Mouse (Mus musculus): ENCODE measurements around the gene Gm49355.
A peak's percentile ranks its signal among the peaks of the same experiment; 100 is the strongest.

Gm49355 gene

DNA sequence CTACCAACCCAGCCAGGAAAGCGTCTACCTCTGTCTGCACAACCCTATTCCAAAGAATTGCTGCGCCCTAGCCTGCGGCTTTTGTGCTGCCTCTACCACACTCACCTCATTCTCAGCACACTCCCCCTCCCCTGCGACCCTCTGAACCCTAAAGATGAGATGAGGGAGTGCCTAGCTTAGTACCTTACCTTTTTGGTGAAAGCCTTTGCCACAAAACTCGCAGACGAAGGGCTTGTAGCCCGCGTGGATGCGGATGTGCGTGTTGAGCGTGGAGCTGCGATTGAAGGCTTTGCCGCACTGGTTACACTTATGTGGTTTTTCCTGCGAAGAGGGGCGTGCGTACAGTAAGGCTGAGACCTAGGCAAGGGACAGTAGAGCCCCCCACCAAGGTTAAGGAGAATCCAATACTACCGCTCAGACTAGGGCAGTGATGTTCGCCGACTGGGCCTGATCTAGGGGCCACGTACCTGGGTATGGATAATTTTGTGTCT is 59.7 kb downstream of the Gm49355 start:
- peak in 1 of 2 experiments; percentile 18 for DNase-seq

DNA sequence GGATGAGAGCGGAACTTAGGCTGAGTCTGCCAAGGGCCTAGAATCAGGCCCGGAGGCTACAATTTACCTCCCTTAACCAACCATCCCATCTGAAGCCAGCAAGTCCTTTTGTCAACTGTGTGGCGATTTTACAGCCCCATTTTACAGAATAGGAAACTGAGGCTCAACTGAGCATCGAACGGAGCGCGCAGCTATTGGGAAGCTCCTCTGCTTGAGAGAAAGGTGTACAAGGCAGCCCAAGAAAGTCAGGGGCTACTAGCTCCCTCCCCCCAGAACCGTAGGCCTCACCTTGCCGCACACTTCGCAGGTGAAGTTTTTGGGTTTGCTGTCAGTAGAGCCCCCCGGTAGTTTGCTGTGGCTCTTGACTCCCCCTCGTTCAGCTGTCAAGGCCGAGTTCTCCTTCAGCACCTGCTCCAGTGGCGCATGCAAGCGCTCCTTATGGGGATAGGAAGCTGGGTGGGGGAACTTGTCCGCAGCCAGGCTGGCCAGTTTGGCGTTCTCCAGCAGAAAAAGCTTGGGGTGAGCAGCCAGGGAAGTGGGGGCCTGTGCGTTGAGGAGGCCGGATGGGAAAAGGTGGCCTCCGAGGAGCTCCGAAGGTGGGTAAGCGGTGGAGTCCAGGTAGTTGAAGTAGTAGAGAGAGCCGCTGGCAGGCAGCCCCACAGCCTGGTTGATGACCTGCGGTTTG is 60.4 kb downstream of the Gm49355 start:
- DNase-seq = no peak

DNA sequence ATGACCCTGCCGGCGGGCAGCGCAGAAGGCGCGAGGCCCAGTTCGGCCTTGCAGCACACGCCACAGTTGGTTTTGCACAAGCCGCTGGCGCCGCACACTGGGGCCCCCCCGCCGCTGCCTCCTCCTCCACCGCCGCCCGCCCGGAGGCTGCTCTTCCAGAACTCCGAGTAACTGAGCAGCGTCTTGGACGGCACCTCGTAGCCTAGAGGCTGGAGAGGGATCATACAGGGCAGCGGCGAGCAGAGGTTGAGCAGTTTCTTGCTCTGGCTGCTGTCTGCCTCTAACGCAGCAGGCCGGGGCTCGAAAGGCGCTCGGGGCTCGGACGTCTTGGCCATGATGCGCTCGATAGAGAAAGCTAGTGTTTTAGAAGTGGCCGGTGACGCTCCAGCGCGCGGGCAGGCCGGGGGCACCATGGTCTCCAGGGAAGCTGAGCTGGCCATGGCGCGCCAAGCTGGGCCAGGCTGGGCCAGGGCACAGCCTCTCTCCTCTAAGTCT is 61.0 kb downstream of the Gm49355 start:
- peak; percentile 33 to 39 for DNase-seq

DNA sequence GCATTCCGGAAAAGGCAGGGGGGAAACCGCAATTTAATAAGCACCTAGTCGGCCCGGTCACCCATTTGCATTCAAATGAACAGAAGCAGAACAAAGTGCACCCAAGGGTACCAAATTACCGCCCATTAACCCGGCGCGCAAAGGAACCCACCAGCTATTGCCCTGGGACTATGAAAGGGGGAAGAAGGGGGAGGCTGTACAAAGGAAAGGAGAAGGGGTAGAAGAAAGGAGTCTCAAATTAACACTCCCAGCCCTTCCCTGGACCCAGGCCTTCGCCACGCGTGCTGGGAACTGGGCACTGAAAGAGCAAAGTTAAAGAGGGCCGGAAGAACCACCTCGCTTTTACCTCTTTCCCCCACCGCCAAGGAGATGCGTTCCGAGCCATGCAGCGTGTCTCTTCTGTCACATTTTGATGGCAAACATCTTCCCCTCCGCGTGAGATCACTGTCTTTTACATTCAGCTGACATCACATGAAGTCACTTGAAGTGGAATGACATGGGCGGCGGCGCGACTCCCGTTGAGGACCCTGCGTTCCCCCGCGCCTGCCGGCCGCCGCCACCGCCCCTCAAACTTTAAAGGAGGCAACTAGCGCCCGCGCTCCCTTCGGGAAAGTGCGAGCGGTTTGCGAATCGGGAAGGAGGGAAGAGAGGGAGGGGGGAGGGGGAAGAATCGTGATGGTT is 61.6 kb downstream of the Gm49355 start:
- peak in 1 of 2 experiments; percentile 6 for DNase-seq

DNA sequence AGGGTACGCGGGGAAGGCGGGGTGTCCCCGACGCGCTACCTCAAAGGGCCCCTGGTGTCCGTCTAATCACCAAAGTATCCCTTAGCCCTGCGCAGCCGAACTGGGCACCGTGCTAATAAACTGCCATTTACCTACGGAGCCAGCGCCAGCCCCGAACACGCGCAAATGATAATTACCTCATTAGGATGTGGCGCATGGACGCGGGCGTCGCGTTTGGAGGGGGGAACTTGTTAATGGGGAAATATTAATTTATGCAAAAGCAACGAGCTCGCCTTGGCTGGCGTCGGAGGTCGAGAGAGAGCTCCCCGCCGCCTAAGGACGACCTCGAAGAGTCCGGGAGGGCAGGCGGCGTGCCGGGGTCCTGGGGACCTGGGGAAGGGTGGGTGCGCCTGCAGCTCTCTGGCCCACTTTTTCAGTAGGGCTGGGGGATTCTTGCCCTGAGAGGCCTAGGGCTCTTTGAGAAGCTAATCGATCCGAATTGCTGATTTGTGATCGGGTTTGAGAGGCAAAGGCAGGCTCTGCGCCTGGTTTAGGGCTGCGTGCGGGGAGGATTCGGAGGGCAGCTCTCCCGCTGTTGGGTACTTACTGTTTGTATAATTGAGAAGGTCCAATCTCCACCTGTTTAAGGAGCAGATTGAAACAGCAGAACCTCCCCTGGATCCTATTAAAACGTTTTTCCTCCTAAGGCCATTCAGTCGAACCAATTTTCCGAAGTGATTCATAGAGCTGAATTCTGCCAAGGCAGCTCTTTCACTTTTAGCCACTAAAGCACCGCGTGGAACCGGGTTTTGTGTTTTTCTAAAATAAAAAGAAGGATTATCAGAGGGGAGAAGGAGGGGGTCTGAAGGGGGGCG is 62.5 kb downstream of the Gm49355 start:
- DNase-seq = peak; percentile 25 to 30

DNA sequence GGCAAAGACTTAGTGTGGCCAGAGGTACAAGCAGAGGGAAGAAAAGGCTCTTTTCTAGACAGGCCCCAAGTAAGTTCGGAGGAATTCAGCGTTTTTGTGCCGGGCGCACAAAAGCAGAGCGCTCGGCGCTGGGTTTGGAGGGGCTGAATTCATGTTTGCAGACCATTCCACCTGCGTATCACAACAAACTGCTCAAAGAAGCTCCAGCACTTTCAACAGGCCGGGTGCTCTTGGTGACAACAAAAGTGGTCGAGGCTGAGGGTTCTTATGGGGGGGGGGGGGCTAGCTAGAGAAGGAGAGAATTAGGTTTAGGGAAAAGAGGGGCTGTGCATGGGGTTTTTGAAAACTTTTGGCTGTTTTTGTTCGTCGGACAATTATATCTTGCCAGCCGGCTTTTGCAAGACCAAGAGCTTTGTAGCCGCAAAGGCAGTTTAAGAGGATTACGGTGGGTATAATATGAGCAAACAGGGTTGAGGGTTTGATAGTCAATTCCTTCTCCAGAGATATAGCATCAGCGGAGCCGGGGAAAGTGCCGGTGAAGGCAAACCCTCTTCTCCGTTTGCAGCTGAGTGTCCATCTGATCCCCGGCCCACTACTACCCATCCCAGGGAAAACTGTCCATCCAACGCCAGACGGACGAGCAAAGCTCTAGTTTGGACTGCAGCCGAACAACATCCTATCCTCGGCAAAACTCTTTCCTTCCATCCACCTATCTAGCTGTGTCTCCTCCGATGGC is 63.3 kb downstream of the Gm49355 start:
- DNase-seq = peak; percentile 10 to 32

DNA sequence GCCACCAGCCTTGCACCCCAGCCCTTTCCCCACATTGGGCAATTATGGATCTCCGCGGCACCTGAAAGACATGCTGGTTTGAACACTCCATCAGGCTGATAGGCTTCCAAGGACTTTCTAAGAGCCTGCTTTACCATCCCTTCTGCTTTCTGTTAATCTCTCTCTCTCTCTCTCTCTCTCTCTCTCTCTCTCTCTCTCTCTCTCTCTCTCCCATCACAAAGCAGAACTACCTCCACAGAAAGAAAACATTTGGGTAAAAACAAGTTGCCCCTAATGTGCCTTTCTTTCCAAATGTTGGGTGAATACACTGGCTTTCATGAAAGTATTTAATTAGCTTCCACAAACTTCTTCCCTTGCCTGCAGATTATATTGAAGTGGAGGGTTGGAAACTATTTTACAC is 64.3 kb downstream of the Gm49355 start, which contains the start of gene Fezf2:
Fezf2 (minus strand) TSS at position 101 of the 400 bp plus-strand sequence.
- no peak for DNase-seq

DNA sequence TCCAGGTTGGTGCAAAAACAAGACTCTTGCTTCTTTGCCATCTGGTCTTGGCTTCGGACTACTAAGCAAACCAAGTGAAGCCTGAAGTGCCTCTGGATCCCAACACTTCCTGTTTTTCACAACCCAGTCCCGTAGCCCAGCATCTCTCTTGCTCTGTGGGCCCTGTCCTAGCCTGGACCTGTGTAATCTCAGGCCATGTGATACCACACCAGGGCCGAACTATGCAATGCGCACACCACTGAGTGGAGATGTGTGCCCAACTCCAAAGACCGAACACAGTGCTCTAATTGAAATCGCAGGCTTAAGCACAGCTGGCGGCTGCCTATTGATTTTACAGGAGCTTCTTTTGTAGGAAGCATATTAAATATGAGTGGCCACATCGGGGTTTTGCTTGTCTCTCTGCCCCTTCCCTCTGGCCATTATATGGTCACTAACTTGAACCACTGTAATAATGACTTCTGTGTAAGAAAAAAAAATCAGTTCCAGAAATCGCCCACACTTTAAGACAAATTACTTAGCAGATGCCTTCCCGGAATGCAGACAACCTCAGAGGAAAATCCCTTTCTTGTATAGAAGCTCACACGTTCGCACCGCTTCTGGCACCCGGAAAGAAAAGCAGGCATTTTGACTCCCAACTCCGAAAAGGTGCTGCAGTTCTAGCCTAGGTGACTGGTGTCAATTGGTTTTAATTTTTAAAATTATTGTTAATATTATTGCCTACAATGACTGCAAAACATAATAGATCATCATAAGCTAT is 65.7 kb downstream of the Gm49355 start:
- DNase-seq = no peak

DNA sequence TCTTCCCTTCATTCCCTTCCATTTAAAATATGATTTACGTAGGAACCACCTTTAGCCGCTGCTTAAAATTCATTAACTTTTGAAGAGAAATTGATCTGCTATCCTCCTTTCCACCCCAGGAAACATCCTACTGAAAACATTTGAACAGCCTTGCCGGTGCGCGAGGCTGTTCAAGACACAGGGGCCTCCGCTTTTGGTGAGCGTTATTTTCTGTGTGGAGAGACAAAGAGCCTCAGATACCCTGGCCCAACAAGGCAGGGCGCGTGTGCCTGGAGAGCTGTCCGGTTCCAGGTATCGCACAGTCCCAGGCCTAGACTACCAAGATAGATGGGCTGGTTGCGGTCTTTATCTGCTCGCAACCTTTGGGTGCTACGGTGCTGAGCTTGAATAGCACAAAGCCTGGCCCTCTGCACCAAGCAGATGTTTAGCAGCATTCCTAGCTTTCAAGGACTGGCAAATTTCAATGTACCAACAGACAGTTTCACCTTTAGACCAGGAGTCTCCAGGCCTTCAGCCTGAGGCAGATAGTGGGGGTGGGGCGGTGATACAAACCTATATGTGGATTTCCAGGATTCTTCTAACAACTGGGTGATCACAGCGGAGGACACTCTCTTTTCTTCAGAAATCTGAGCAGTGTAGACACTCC is 66.6 kb downstream of the Gm49355 start:
- no peak for DNase-seq

Measured in cerebellum, postnatal 10 days (tissue).